Mouse (Mus musculus) heart, embryonic 11.5 days (tissue): ENCODE results near the gene Ranbp1. TPM values are rescaled to one million over a fixed set of nuclear protein-coding genes. Genes with fewer than 3 reads are reported as not detected.

Source experiments
- microRNA counts: library from miRNA; unstranded; fragments of <30 nt; microRNA quantifications from one replicate; lab custom pipeline; 2015
- microRNA-seq: library from miRNA; unstranded; fragments of <30 nt; microRNA quantifications from one replicate; pipeline ENCODE4, GENCODE M21; 2016; ENCODE audit warnings: borderline number of aligned reads
- polyA plus RNA-seq: library from polyadenylated mRNA; unstranded; fragments of >200 nt; fragmentation: Nextera tagmentation; extraction: Ambion mirVana; gene quantifications from 2 replicates; pipeline ENCODE4 v1.2.1, GENCODE M21; 2014

The Ranbp1 gene
- polyA plus RNA-seq, 1 experiment from 2014 or later, result 656 TPM

MicroRNAs encoded within 50 kb of the gene (microRNA counts, 519-probe panel; counts per million panel counts)
- 32.2 counts per million for microRNA mmu-miR-1306 (lab: Ali Mortazavi, UCI)

Small RNA genes lying within 50 kb of the gene (microRNA-seq; reads per million reads assigned to microRNA genes)
- 3.9 reads per million, percentile 34 among the genes with 10 or more reads in this experiment for gene Gm24572
- gene Mir1306, result 352 reads per million, percentile 77 among the genes with 10 or more reads in this experiment

Other genes with a start within 250 kb of the Ranbp1 start
- gene Dgcr6, start 195.9 kb downstream of the Ranbp1 start, polyA plus RNA-seq, result 64.3 and 64.7 TPM in 2 replicates
- gene Prodh, start 158.5 kb downstream of the Ranbp1 start, polyA plus RNA-seq, result 8.0 TPM in 2 replicates
- gene Rtn4r, start 121.1 kb downstream of the Ranbp1 start, polyA plus RNA-seq, result 0.25 and 0.26 TPM in 2 replicates
- not detected in 2 replicates for gene Ccdc188, start 30.9 kb downstream of the Ranbp1 start, polyA plus RNA-seq
- gene Zdhhc8, start 13.6 kb downstream of the Ranbp1 start, polyA plus RNA-seq, result 16.3 and 17.3 TPM in 2 replicates
- 56.0 and 58.2 TPM in 2 replicates for gene Trmt2a, start 53 bp downstream of the Ranbp1 start, polyA plus RNA-seq
- gene Gm49776, start 9.6 kb upstream of the Ranbp1 start, polyA plus RNA-seq, result 3.7 TPM in 1 of 2 replicates, not detected in the other
- 23.6 and 26.4 TPM in 2 replicates for gene Dgcr8, start 40.5 kb upstream of the Ranbp1 start, polyA plus RNA-seq
- 56.3 and 62.1 TPM in 2 replicates for gene Tango2, start 99.4 kb upstream of the Ranbp1 start, polyA plus RNA-seq
- 19.5 and 23.4 TPM in 2 replicates for gene Arvcf, start 99.5 kb upstream of the Ranbp1 start, polyA plus RNA-seq
- gene Txnrd2, start 177.7 kb upstream of the Ranbp1 start, polyA plus RNA-seq, result 32.6 and 32.8 TPM in 2 replicates
- gene Comt, start 178.1 kb upstream of the Ranbp1 start, polyA plus RNA-seq, result 90.1 and 96.5 TPM in 2 replicates
- 6.5 and 6.9 TPM in 2 replicates for gene Gnb1l, start 250.0 kb upstream of the Ranbp1 start, polyA plus RNA-seq